Mouse (Mus musculus): ENCODE data around the gene Gnaq. TPM values are rescaled to one million over a fixed set of nuclear protein-coding genes. Genes with fewer than 3 reads are reported as not detected.

Gene Gnaq
- polyA plus RNA-seq, 1 experiment from 2014 or later, result 18.1 TPM

- no peaks in the 10 kb centered on the region for H3K4me1 ChIP-seq (replicated peaks)
- H3K4me2 ChIP-seq, result no peak overlapping the region
- H3K36me3 ChIP-seq, result no peaks in the 10 kb centered on the region
- H3K27ac ChIP-seq (ENCODE audit: poor library complexity, severe bottlenecking), result no peak overlapping the region
- H3K9ac ChIP-seq, result no peak overlapping the region
- H3K27me3 ChIP-seq (replicated peaks), result no peaks in the 10 kb centered on the region
- H3K4me3 ChIP-seq, result no peak overlapping the region
- no peaks in the 10 kb centered on the region for H3K9me3 ChIP-seq (replicated peaks)
- ATAC-seq (ENCODE audit: insufficient number of reproducible peaks, low FRiP score), result no peak
These were observed 278.7 kb downstream of the Gnaq start for GRCm38 (mm10) chr19:16411302-16411701.

GRCm38 (mm10) chr19:16418086-16418663, 285.5 kb downstream of the Gnaq start:
- 73% methylated on average over 5 of the region's 5 CpGs for WGBS
- Histone ChIP-seq H3K4me1 (replicated peaks) (no peaks in the 10 kb centered on the region), H3K9me3 (replicated peaks) (0 out of 2 replicates have a peak, but pooled peaks cover 6% of the 10 kb centered on the region), H3K27ac (ENCODE audit: poor library complexity, severe bottlenecking) (no peak overlapping the region), H3K9ac (no peak overlapping the region), H3K4me2 (no peak overlapping the region), H3K36me3 (no peaks in the 10 kb centered on the region), H3K27me3 (replicated peaks) (no peaks in the 10 kb centered on the region), H3K4me3 (no peak overlapping the region)
- ATAC-seq (ENCODE audit: insufficient number of reproducible peaks, low FRiP score), result no peak

GRCm38 (mm10) chr19:16425596-16425995, 293.0 kb downstream of the Gnaq start:
- no peaks in the 10 kb centered on the region for H3K4me1 ChIP-seq (replicated peaks)
- H3K36me3 ChIP-seq, result no peaks in the 10 kb centered on the region
- H3K27me3 ChIP-seq (replicated peaks), result no peaks in the 10 kb centered on the region
- H3K9ac ChIP-seq, result no peak overlapping the region
- H3K4me3 ChIP-seq, result no peak overlapping the region
- H3K9me3 ChIP-seq (replicated peaks), result peaks cover 8% of the 10 kb centered on the region; the same call in 1 of the 2 replicates
- no peak overlapping the region for H3K4me2 ChIP-seq
- no peak for ATAC-seq (ENCODE audit: insufficient number of reproducible peaks, low FRiP score)
- no peak overlapping the region for H3K27ac ChIP-seq (ENCODE audit: poor library complexity, severe bottlenecking)
- 72% methylated on average over 2 of the region's 2 CpGs for WGBS

DNA sequence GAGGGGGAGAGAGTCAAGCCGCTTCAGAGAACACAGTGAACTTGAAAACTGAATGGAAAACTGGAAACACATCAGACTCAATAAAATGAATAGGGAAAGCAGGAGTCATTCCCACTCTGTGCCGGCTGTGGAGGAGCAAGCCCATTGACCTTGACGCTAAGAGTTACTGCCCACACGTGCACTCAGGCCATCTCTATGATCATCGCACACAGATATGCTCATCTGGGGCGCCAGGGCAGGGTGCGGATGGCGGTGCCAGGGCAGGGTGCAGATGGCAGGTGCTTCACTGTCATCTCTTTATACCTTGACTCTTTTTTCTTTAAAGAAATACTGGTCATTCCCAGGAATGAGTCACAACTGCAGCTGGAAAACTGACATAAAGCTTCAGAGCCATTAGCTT, 298.7 kb downstream of the Gnaq start:
- H3K4me3 ChIP-seq, result no peak overlapping the region
- WGBS, result 77% methylated on average over 8 of the region's 8 CpGs

GRCm38 (mm10) chr19:16434879-16435278, 302.2 kb downstream of the Gnaq start:
- Histone ChIP-seq H3K4me2 (peak overlapping the region; percentile 78), H3K9me3 (replicated peaks) (no peaks in the 10 kb centered on the region), H3K9ac (no peak overlapping the region), H3K27me3 (replicated peaks) (peaks cover 29% of the 10 kb centered on the region), H3K4me3 (peak overlapping the region; percentile 50), H3K27ac (ENCODE audit: poor library complexity, severe bottlenecking) (no peak overlapping the region), H3K36me3 (no peaks in the 10 kb centered on the region), H3K4me1 (replicated peaks) (peaks cover 44% of the 10 kb centered on the region)
- no peak for ATAC-seq (ENCODE audit: insufficient number of reproducible peaks, low FRiP score)
- 19% methylated on average over 9 of the region's 9 CpGs for WGBS

More for the DNA sequence above, 298.7 kb downstream of the Gnaq start:
- Histone ChIP-seq H3K4me1 (replicated peaks) (peaks cover 15% of the 10 kb centered on the region), H3K36me3 (no peaks in the 10 kb centered on the region), H3K9ac (no peak overlapping the region), H3K4me2 (no peak overlapping the region), H3K27me3 (replicated peaks) (peaks cover 13% of the 10 kb centered on the region), H3K27ac (ENCODE audit: poor library complexity, severe bottlenecking) (no peak overlapping the region), H3K9me3 (replicated peaks) (peaks cover 8% of the 10 kb centered on the region; the same call in 1 of the 2 replicates)
- ATAC-seq (ENCODE audit: insufficient number of reproducible peaks, low FRiP score), result no peak

GRCm38 (mm10) chr19:16435531-16436231, 303.1 kb downstream of the Gnaq start, which contains the start of gene Gna14:
TSS of gene Gna14 (plus strand) at chr19:16435762.
- H3K4me2 ChIP-seq, result peak within 1 kb of the TSS; percentile 78
- 0 out of 2 replicates have a peak, but pooled peaks have one; percentile 26 for ATAC-seq (ENCODE audit: insufficient number of reproducible peaks, low FRiP score)
- H3K27ac ChIP-seq (ENCODE audit: poor library complexity, severe bottlenecking), result no peak within 1 kb of the TSS
- 2% methylated on average over 27 of the region's 27 CpGs for WGBS
- no peaks in the 10 kb centered on the region for H3K9me3 ChIP-seq (replicated peaks)
- H3K4me1 ChIP-seq (replicated peaks), result peaks cover 48% of the 10 kb centered on the region
- peak within 1 kb of the TSS; percentile 50 for H3K4me3 ChIP-seq
- no peaks in the 10 kb centered on the region for H3K36me3 ChIP-seq
- peak within 1 kb of the TSS; percentile 18; the same call in 1 of the 2 replicates for H3K9ac ChIP-seq
- H3K27me3 ChIP-seq (replicated peaks), result peaks cover 29% of the 10 kb centered on the region

GRCm38 (mm10) chr19:16436335-16437169, 303.9 kb downstream of the Gnaq start:
- ATAC-seq (ENCODE audit: insufficient number of reproducible peaks, low FRiP score), result no peak
- H3K9ac ChIP-seq, result peak overlapping the region; percentile 18; the same call in 1 of the 2 replicates

More at GRCm38 (mm10) chr19:16436335-16437169, 303.9 kb downstream of the Gnaq start:
- no peaks in the 10 kb centered on the region for H3K9me3 ChIP-seq (replicated peaks)
- peak overlapping the region; percentile 78 for H3K4me2 ChIP-seq
- no peaks in the 10 kb centered on the region for H3K36me3 ChIP-seq
- H3K27me3 ChIP-seq (replicated peaks), result peaks cover 29% of the 10 kb centered on the region
- peak overlapping the region; percentile 50 for H3K4me3 ChIP-seq
- H3K27ac ChIP-seq (ENCODE audit: poor library complexity, severe bottlenecking), result no peak overlapping the region
- peaks cover 48% of the 10 kb centered on the region for H3K4me1 ChIP-seq (replicated peaks)
- WGBS, result 3% methylated on average over 61 of the region's 61 CpGs

Small RNA genes within 50 kb of the gene (microRNA-seq; reads per million reads assigned to microRNA genes)
- gene Mir496b, result not detected

Other genes with a start within 250 kb of the Gnaq start
- gene Psat1, start 185.5 kb upstream of the Gnaq start, polyA plus RNA-seq (2016; fragmentation: Nextera tagmentation; extraction: Ambion mirVana), result 49.8 and 53.0 TPM in 2 replicates
- gene Cep78, start 147.8 kb upstream of the Gnaq start, polyA plus RNA-seq (2016; fragmentation: Nextera tagmentation; extraction: Ambion mirVana), result 16.1 and 16.7 TPM in 2 replicates